ENCODE assay signal across 8 mouse cellular contexts in the genomic region with DNA sequence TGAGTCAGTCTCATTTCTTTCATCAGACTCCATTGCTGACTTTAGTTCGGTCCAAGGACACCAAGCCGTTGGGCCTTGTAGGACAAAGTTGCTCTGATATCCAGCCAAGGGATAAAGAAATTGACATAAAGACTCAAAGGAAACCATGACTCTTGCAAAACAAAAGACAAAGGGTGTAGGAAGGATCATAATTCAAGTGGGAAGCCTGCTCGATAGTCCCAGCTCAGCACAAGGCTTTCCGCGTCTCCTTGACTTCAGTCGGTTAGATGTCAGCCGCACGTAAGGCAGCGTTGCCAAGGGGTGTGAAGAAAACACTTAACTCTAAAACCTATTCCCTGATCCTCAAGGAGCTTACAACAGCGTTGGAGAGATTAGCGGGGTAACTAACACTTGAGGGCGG. TPM values are rescaled to one million over a fixed set of nuclear protein-coding genes. Genes with fewer than 3 reads are reported as not detected.
A peak's percentile ranks its signal among the peaks of the same experiment; 100 is the strongest.
DNase-seq lines count a peak whose midpoint lies in the region; ATAC-seq and TF ChIP-seq lines count a peak whose summit lies in the region.

No protein-coding gene starts in this region.

- peak overlapping the region; percentile 97 for H3K4me3 ChIP-seq in kidney, adult 2 months (ENCODE audit: insufficient read depth, low read depth, low read length)
- no peak overlapping the region for H3K4me3 ChIP-seq in embryonic facial prominence, embryonic 11.5 days (ENCODE audit: low read depth, low read length)
- H3K4me3 ChIP-seq in hindbrain, embryonic 13.5 days, result peak overlapping the region; percentile 83
- peak overlapping the region; percentile 76 for H3K4me3 ChIP-seq in midbrain, embryonic 13.5 days (replicated peaks)

- H3K9me3 ChIP-seq in embryonic facial prominence, embryonic 11.5 days (replicated peaks; ENCODE audit: control insufficient read depth, low read length), result no peaks in the 10 kb centered on the region
- H3K9me3 ChIP-seq in hindbrain, embryonic 13.5 days, result no peaks in the 10 kb centered on the region
- no peaks in the 10 kb centered on the region for H3K9me3 ChIP-seq in midbrain, embryonic 13.5 days

- peak overlapping the region; percentile 99; the same call in 1 of the 2 replicates for H3K9ac ChIP-seq in embryonic facial prominence, embryonic 11.5 days (replicated peaks; ENCODE audit: low read length)
- peak overlapping the region; percentile 90 for H3K9ac ChIP-seq in hindbrain, embryonic 13.5 days
- peak overlapping the region; percentile 81; the same call in 1 of the 2 replicates for H3K9ac ChIP-seq in midbrain, embryonic 13.5 days (replicated peaks)

- peaks cover 5% of the 10 kb centered on the region for H3K4me1 ChIP-seq in kidney, adult 2 months (ENCODE audit: control insufficient read depth, insufficient read depth, low read length)
- H3K4me1 ChIP-seq in embryonic facial prominence, embryonic 11.5 days (ENCODE audit: control insufficient read depth, insufficient read depth, low read length), result no peaks in the 10 kb centered on the region
- H3K4me1 ChIP-seq in hindbrain, embryonic 13.5 days (replicated peaks), result peaks cover 15% of the 10 kb centered on the region
- H3K4me1 ChIP-seq in midbrain, embryonic 13.5 days (replicated peaks), result peaks cover 12% of the 10 kb centered on the region

- no peak for DNase-seq in kidney, adult 2 months
- DNase-seq in kidney, adult 18-20 months, result no peak
- DNase-seq in embryonic facial prominence, embryonic 11.5 days (ENCODE audit: low spot score), result no peak
- DNase-seq in layer of hippocampus, postnatal 10 days (ENCODE audit: low spot score in 2 of 2), result no peak
- DNase-seq in cerebellum, adult 11 months, result no peak
- DNase-seq in spleen, postnatal 14 days (ENCODE audit: low spot score in 2 of 2), result no peak

- ATAC-seq in embryonic facial prominence, embryonic 11.5 days (replicated peaks; ENCODE audit: insufficient number of reproducible peaks, low FRiP score, low TSS enrichment, low read depth), result 0 out of 2 replicates have a peak, but pooled peaks have one; percentile 1
- no peak; the same call in 1 of the 2 replicates for ATAC-seq in hindbrain, embryonic 13.5 days (ENCODE audit: low FRiP score)
- ATAC-seq in midbrain, embryonic 13.5 days, result no peak; the same call in 1 of the 2 replicates

- TF ChIP-seq POLR2A in kidney, adult 2 months (IDR thresholded peaks at IDR 0.05; ENCODE audit: low read depth, low read length), result no peak

- H3K36me3 ChIP-seq in kidney, adult 2 months (ENCODE audit: control insufficient read depth, insufficient read depth, low read length), result no peaks in the 10 kb centered on the region
- no peaks in the 10 kb centered on the region for H3K36me3 ChIP-seq in embryonic facial prominence, embryonic 11.5 days (replicated peaks; ENCODE audit: control insufficient read depth, insufficient read depth, low read depth, low read length)
- no peaks in the 10 kb centered on the region for H3K36me3 ChIP-seq in hindbrain, embryonic 13.5 days
- H3K36me3 ChIP-seq in midbrain, embryonic 13.5 days, result no peaks in the 10 kb centered on the region

- 46% methylated on average over 12 of the region's 12 CpGs for WGBS in kidney, adult 2 months
- whole genome bisulfite sequencing in embryonic facial prominence, embryonic 11.5 days, result 73% methylated on average over 12 of the region's 12 CpGs
- WGBS in hindbrain, embryonic 13.5 days, result 64% methylated on average over 12 of the region's 12 CpGs
- WGBS in midbrain, embryonic 13.5 days, result 57% methylated on average over 12 of the region's 12 CpGs

- no peaks in the 10 kb centered on the region for H3K27me3 ChIP-seq in kidney, adult 2 months (replicated peaks; ENCODE audit: control insufficient read depth, insufficient read depth, low read length)
- no peaks in the 10 kb centered on the region for H3K27me3 ChIP-seq in embryonic facial prominence, embryonic 11.5 days (ENCODE audit: control insufficient read depth, insufficient read depth, low read length)
- no peaks in the 10 kb centered on the region for H3K27me3 ChIP-seq in hindbrain, embryonic 13.5 days
- no peaks in the 10 kb centered on the region; the same call in 1 of the 2 replicates for H3K27me3 ChIP-seq in midbrain, embryonic 13.5 days

- H3K27ac ChIP-seq in kidney, adult 2 months (ENCODE audit: insufficient read depth, low read depth, low read length), result peak overlapping the region; percentile 62
- no peak overlapping the region for H3K27ac ChIP-seq in embryonic facial prominence, embryonic 11.5 days (replicated peaks; ENCODE audit: low read depth, low read length)
- H3K27ac ChIP-seq in hindbrain, embryonic 13.5 days, result peak overlapping the region; percentile 91
- H3K27ac ChIP-seq in midbrain, embryonic 13.5 days, result no peak overlapping the region

- H3K4me2 ChIP-seq in embryonic facial prominence, embryonic 11.5 days (ENCODE audit: low read depth, low read length), result peak overlapping the region; percentile 84
- H3K4me2 ChIP-seq in hindbrain, embryonic 13.5 days, result peak overlapping the region; percentile 82
- peak overlapping the region; percentile 82 for H3K4me2 ChIP-seq in midbrain, embryonic 13.5 days (replicated peaks)

- no peak for TF ChIP-seq CTCF in kidney, adult 2 months (conservative IDR thresholded peaks at IDR 0.05; ENCODE audit: insufficient read depth, insufficient read length, low read depth, low read length)

RNA-seq across cellular contexts. Expression of gene Cntln, which starts 0.5 kb away (rescaled TPM):
- polyA plus RNA-seq in kidney, adult 2 months (2012; rRNA removed), result 1.4 and 1.9 TPM in 2 replicates
- 12.4 and 13.7 TPM in 2 replicates for polyA plus RNA-seq in embryonic facial prominence, embryonic 11.5 days (2014; fragmentation: Nextera tagmentation; extraction: Ambion mirVana)
- 5.6 and 5.7 TPM in 2 replicates for polyA plus RNA-seq in hindbrain, embryonic 13.5 days (2015; fragmentation: Nextera tagmentation; extraction: Ambion mirVana)
- 6.3 TPM in 2 replicates for polyA plus RNA-seq in midbrain, embryonic 13.5 days (2015; fragmentation: Nextera tagmentation; extraction: Ambion mirVana)
- total RNA-seq in layer of hippocampus, postnatal 10 days (2021), result 1 to 10 TPM; 6.8 to 7.2 TPM

Comparison
In these comparisons a context has a peak if more than half of its experiments do, and no peak if none do; other contexts are left out.
1. H3K27ac ChIP-seq: peak in kidney, adult 2 months (single experiment) and hindbrain, embryonic 13.5 days (single experiment); none in embryonic facial prominence, embryonic 11.5 days (single experiment) and midbrain, embryonic 13.5 days (single experiment).
2. Peak in every context shown above with its lines, with median percentiles within 50 percentile points of each other: H3K4me2 ChIP-seq and H3K9ac ChIP-seq.